Mouse (Mus musculus) liver, embryonic 14.5 days (tissue): Measurements from ENCODE around the gene Poc1a.

Source experiments
- CTCF ChIP-seq: IDR thresholded peaks from 2 replicates; pipeline ENCODE4 v1.5.1; 2016; ENCODE audit warnings: antibody characterized with exemption, low read depth, control low read depth
- EP300 ChIP-seq: IDR thresholded peaks from 2 replicates; pipeline ENCODE4 v1.6.1; 2016; ENCODE audit warnings: antibody characterized with exemption, low read depth

GRCm38 (mm10) chr9:106254001-106254400, 26.9 kb upstream of the Poc1a start:
- TF ChIP-seq EP300 (no peak), CTCF (no peak)
